Mouse (Mus musculus): ENCODE results near the gene 4930474N05Rik.

The 4930474N05Rik gene

DNA sequence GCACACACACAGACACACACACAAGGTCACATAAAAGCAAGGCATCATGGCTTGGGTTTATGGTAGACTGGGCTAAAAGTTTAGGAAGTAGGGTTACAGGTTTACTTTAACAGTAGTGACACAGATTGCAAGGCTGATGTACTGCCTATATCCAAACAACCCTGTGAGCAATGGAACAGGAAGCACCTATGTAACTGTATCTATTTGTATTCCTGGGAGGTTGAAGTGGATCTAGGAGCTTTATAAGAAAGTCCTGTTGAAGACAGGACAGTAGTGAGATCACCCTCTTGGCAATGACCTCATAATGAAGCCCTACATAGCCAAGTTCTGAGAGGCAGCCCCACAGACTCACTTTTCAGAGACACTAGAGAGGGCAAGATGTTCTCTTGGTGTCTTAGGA lies at the start of gene 4930474N05Rik:
Gene 4930474N05Rik, plus strand, starts transcription at position 301 of the 400 bp plus-strand sequence.
- no peak for ATAC-seq (ENCODE audit: low TSS enrichment)

DNA sequence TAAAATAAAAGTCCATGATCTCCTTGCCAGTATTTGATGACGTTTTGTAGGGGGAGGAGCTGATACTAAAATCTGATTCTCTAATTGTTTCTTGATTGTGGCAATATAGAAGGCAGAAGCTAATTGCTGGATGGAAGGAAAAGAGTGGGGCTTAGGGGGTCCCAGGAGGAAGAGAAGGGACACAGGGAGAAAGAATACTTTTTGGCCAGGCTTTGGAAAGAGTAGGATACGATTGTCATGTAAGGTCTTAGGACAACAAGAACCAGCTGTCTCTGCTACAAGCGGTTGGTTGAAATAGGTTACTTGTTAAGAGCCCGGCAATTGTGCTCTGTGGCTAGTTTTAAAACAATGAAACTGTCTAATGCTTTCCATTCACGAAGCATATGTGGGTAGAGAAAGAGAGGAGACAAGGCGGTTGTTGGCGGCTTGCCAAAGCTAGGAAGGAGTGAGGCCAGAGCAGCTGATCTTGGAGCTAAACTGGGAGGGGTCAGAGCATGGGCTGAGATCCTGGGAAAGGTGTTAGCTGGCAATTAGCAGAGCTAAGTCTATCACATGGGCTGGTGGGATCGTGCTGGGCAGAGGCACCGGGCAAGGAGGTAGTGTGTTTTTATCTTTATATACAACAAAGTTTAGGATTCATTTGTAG lies 45.8 kb upstream of the 4930474N05Rik start:
- ATAC-seq (ENCODE audit: low TSS enrichment): peak; percentile 52

DNA sequence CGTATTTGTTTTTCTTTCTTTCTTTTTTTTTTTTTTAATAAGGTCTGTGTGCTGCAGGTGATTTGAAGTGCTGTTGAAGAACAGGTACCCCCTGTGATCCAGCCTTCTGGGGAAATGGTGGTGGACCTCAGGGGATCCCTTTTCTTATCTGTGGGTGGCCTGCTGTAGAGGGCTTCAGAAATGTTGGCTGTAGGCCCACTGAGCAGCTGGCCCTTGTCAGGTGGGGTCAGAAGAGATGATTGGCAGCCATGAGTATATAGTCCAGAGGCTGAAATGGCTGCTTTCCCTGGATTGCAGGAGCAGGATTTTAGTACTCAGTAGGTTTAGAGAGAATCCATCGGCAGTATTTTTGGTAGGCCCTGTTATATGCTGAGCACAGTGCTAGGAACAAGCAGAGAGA lies 41.4 kb upstream of the 4930474N05Rik start:
- ATAC-seq (ENCODE audit: low TSS enrichment): no peak

DNA sequence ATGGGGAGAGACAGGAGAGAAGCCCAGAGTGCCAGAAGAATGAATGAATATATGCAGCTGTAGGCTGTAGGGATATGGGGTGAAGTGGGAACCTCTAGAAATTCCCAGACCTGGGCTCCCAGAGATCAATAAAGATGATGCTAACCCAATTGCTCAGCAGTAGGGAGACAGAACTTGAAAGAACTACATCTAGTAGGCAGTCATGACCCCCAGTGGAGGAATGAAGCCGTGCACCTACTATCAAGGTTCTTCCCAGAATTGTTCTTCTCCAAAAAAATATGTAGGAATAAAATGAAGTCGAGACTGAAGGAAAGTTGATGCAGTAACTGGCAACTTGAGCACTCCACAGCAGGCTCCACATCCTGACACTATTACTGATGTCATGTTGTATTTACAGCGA lies 3.8 kb downstream of the 4930474N05Rik start:
- ATAC-seq (ENCODE audit: low TSS enrichment): peak; percentile 72; the same call in 1 of the 2 replicates

DNA sequence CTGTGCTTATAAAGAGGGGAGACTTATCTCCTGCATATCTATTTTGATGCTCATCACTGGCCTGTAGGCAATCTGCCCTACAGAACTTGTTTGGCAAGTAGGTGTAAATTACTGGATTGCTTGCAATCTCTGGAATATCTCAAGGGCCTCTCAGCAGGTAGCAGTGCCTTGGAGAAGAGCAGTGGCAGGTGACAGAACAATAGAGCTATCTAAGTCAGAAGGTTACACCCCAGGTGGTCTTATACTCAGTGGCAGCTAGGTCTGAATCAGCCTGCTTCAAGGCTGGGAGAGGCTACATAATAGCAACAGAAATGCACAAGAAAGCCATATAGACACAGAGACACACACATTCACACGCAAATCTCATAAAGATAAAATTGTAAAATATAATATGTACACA lies 4.9 kb downstream of the 4930474N05Rik start:
- ATAC-seq (ENCODE audit: low TSS enrichment): no peak

DNA sequence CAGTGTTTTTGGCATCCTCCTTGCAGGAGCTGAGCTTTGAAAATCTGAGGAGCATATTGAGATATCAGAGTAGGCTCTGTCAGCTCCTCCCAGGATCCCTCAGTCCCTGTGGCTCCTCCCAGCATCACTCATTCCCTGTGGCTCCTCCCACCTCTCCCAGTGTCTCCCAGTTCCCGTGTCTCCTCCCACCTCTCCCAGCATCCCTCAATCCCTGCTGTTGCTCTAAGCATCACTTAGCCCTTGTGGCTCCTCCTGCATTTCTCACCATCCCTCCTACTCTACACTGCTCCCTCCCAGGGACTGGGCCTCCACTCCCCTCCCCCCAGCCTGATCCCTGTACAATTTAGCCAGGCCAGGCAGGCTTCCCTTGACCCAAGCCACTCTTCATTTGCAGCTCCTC lies 6.0 kb downstream of the 4930474N05Rik start:
- ATAC-seq (ENCODE audit: low TSS enrichment): no peak

DNA sequence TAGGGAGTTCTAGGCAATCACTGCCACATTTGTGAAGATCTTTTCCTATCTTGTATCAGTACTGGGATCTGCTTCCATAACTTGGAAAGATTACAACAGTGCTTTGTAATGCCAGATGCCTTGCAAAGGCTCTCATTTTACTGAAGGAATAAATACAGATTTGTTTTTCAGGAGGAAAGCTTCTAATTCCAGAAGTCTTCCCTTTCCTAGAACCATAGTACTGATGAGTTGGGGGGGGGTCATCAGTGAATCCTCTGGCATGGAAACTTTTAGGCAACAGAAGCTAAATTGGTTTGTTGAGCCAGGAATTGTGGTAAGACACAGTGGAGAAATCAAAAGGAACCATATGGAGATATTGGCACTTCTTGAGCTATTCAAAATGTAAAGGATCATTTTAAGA lies 19.8 kb downstream of the 4930474N05Rik start:
- ATAC-seq (ENCODE audit: low TSS enrichment): peak; percentile 88

DNA sequence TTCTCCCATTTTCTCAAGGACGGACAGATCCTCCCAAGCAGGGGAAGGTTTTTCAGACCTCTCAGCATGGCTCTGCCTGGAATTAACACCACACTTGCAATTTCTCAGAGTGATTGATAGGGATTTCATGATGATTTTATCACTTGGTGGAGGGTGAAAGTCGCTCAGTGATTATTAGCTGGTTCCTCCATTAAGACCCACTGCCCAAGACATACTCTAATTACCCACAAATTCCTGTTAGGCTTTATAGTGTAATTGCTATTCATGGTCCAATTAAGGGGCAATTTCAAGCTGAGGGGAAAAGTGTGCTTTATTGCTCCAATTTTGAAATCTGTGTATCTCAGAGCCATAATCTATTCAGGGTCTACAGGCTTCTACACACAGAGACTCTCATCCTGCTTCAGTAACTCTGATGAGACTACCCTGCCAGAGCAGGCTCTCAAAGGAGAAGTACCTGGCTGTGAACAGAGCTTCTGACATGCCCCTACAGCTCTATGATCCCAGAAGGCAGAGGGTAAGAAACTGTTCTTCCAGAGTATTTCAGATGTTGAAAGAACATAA lies 29.1 kb downstream of the 4930474N05Rik start:
- no peak for ATAC-seq (ENCODE audit: low TSS enrichment)

DNA sequence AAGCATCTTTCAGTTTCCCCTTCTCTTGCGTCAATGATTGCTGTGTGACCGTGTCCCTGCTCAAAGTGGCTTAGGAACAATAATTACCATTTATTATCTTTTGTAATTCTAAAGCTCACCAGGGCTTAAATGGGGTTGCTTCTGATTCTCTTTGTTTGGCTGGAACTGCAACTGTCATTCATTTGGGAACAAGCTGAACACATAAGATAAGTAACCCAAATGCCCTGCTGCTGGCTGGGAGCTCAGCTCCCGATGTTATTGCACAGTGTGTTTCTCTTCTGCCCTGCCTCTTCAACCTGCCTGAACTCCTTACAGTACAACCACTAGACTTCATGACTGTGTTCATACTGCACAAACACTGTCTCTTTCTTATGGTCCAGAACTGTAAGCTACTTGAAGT lies 41.0 kb downstream of the 4930474N05Rik start:
- no peak for ATAC-seq (ENCODE audit: low TSS enrichment)

DNA sequence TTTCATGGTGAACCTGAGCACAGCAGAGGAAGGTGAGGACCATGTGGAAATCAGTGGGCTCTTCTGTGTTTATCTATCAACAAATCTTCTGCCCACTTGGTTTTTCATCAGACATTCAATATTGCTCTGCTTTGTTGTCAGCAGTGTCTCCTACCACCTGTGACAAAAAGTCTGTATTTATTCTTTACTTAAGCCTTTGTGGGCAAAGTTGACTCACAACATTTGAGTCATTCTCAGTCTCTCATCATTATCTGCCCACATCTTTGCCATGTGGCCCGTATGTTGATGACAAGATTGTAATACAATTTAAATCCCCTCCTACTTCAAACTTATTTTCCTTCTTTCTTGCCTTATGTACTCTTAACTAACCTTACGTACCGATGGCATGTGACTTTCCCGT lies 43.0 kb downstream of the 4930474N05Rik start:
- ATAC-seq (ENCODE audit: low TSS enrichment): no peak

DNA sequence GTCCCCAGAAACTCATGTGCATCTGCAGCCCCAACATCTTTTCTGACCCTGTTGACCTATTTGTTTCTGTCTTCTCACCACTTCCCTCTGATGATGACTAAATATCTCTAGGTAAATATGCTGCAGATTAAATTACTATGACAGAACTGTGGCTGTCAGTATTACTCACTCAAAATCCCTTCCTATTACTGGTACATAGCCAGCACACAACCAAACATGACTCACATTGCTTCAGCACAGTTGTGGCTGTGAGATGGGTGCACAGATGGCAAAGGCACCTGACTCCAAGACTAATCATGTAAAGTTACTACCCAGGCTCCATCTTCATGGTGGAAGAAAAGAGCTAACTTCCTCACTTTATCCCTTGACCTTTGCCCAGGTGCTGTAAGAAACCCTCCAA lies 50.5 kb downstream of the 4930474N05Rik start:
- no peak for ATAC-seq (ENCODE audit: low TSS enrichment)

All from frontal cortex, adult (tissue).